Mouse (Mus musculus) urinary bladder, postnatal 14 days (tissue): ENCODE data around the gene Gm9887.
"Not testable (repeated sequence)": the region's sequence is repeated elsewhere in the genome, so short reads cannot be mapped to it uniquely, and the experiment has no call there.

Source experiments
- DNase-seq: peaks from one replicate; pipeline ENCODE4 v3.0.0; 2021; ENCODE audit warnings: low spot score

The Gm9887 gene

DNA sequence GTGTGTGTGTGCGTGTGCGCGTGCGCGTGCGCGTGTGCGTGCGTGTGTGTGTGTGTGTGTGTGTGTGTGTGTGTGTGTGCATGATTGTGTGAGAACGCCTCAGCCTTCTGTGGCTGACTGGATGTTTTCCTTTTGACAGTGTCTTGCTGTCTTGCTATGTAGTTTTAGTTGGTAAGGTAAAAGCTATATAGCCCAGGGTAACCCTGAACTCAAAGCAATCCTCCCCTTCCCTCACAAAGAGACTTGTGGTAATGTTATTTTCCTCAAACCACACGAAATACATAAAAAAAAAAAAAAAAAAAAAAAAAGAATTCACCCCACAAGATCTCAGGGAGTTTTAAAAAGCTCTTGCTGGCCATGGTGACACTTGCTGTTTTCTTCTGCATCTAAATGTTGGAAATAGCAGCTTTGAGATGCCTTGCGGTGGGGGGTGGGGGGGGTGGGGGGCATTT, 14.0 kb upstream of the Gm9887 start:
- not testable (repeated sequence) for DNase-seq

DNA sequence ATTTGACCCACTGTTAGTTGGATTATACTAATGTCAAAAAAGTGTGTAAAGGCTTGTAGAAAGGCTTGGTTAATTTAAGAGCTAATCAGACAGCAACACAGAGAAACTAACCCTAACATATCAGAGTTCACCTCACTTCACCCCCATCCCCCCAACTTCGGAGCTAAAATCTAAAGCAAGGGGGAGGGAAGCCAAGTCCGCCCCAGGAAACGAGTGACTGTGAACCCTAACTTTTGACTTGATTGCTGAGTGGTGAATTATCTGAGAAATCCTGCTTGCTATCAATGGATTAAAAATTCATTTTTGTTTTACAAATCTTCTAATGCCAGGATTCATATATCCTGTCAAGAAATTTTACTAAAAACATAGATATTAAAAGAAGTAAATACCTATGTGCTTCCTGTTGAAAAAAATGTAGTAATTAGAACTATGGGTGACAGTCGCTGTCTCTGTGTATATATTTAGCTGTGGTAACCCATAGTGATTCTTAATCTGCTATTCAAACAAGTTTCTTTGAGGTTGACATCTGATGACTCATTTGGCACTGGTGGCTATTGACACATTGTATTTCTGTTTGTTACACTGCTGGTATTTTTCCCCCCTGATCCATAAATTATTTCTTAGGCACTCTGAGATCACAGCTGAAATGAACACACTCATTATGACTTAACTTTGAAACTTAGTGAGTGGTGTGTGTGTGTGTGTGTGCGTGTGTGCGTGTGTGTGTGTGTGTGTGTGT, 13.5 kb upstream of the Gm9887 start:
- DNase-seq: no peak

DNA sequence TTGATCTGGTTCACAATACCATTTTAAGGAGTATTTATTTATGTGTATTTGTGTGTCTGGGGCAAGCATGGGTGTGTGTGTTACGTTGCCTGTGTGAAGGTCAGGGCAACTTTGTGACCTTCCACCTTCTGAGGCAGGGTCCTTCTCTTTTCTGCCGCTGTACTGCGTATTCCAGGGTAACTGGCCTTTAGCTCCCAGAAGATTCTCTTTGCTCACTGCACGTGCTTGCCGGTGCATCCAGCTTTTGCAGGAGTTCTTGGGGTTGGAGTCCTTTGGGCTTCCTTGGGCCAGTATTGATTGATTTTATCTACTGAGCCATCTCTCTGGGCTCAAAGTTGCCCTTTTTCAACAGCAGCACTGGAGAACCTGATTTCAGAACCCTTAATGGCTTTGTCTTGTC, 12.3 kb upstream of the Gm9887 start:
- no peak for DNase-seq

DNA sequence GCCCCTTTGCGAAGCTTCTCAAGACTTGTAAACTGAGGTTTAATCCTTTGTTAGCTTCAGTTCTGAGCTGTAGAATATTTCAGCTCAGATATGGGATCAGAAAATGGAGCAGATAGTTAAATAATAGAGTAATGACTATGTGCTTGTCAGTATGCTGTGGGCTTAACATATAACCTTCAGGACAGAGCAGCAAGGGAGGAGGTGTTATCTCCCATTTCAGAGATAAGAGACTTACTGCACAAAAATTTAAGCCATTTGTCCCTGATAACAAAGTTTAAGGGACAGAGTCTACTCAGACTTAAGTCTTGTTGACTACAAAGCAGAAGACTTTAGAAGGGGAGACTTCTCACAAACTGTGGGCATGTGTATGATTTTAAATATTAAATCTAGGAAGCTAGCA, 10.6 kb upstream of the Gm9887 start:
- DNase-seq: no peak

DNA sequence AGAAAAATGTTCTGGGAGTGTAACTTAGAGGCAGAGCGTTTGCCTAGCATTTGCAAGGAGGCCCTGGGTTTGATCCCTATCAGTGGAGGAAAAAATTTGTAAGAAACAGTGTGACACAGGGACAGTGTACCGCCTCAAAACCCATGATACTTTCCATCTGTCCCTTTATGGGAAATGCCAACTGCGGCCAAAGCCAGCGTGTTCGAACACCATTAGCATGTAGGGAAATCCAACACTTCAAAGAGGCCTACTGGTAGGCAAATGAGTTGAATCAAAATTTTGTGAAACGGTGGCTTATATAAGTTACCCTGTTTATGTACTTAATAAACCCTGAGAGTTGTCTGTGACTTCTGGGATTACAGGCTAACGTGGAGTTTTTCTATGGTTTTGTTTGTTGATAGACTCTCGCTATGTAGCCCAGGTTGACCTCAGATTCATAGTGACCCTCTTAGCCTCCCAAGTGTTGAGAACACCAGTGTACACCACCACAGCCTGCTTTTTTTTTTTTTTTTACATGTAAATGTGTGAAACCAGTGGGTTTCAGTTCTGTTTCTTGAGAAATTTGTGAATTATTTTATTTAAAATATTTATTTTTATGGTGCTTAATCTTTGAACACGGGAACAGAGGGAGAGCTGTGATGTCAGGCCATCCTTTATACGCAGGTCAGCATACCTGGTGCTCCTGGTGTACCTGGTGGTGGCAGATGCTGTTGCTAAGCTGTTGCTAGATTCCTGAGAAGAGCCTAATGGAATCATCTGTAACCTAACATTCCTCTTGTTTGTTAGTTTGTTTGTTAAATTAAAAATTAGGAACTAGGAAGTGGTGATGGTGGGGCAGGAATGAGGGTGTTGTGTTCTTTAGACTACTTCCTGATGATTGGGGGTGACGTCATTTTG, 6.5 kb upstream of the Gm9887 start:
- DNase-seq: no peak

DNA sequence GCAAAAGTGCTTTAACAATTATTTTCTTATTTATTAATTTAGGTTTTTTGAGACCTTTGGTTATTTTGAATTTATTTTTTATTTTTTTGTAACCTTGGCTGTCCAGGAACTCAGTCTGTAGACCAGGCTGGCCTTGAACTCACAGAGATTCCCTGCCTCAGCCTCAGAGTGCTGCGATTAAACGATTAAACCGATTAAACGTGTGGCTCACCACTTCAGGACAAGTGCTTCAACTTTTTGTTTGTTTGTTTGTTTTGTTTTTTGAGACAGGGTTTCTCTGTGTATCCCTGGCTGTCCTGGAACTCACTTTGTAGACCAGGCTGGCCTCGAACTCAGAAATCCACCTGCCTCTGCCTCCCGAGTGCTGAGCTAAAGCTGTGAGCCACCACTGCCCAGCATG, 5.4 kb upstream of the Gm9887 start:
- DNase-seq: not testable (repeated sequence)

DNA sequence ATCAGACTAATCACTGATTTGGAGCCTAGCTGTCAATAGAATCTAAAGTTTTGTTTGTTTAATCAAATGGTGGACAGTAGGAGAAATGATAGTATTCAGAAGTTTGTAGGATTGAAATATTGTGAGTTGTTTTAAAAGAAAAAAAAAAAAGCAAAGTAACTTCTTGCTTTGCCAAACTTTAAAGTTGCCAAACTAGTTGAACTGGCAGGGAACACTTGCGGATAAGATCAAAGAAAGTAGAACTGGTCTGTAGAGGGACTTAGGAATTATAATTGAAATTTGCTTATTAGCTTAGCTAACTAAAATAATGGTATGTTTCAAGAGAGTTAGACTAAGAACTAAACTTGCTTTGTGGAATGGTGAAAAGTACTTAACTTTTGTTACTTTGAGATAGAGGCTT, 4.9 kb upstream of the Gm9887 start:
- peak; percentile 24 for DNase-seq

DNA sequence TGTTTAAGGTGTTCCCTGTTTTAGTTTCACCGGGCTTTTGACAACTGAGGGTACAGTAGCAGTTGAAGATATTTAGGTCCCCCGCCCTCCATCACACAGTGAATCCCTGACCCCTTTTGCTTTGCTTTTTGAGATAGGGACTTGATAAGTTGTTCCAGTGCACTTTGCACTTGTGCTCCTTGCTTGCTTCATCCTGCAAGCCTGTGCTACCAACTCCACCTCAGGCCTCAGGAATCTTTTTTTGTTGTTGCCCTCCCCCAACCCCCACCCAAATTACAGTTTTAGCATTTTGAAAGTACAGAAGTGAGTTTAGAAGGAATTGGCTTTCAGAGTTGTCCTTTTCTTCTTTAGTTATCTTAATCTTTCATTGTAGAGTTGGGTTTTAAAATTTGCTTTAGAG, 3.9 kb upstream of the Gm9887 start:
- no peak for DNase-seq

DNA sequence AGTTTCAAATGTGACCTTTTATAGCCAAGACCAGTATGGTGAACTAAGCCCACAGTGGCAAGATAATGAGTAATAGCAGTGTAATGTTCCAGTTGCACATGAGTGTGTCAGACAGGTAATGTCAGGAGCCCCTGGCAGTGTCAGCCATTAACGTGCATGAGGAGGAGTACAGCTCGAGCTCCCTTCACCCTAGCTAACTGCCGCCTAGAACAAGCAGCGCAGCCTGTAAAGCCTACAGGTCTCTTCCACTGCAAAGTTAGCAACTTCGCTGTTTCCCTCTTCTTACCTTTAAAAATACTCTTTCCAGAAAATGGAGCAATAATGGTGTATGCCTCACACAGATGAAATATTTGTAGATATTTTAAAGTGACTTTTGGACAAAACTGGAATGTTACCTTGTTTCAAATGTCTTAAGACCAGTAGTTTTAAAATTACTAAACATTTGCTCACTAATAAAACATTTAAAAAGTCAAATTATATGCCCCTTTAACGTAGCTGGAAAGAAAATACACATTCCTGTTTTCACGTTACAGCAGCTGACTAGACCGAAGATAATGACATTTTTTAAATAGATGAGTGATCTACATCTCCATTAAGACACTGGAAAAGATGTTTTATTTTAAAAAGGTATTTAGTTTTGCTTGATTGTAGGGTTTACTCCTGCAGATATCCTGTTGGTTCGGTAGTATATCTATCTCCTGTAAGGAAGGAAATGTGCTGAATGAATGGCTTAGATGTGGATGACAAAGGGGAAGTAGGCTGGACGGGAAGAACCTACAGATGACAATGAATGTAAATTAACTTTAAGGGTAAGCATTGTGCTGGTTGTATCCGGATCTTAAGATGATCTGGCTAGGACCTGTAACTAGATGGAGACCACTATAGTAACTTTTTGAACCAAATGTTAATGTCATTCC, 1.9 kb upstream of the Gm9887 start:
- DNase-seq: peak; percentile 15

DNA sequence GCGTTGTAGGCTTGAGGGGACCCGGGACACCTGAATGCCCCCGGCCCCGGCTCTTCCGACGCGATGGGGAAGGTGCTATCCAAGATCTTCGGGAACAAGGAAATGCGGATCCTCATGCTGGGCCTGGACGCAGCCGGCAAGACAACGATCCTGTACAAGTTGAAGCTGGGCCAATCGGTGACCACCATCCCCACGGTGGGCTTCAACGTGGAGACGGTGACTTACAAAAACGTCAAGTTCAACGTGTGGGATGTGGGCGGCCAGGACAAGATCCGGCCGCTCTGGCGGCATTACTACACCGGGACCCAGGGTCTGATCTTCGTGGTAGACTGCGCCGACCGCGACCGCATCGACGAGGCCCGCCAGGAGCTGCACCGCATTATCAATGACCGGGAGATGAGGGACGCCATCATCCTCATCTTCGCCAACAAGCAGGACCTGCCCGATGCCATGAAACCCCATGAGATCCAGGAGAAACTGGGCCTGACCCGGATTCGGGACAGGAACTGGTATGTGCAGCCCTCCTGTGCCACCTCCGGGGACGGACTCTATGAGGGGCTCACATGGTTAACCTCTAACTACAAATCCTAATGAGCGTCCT, 573 bp upstream of the Gm9887 start:
- DNase-seq: peak; percentile 19

DNA sequence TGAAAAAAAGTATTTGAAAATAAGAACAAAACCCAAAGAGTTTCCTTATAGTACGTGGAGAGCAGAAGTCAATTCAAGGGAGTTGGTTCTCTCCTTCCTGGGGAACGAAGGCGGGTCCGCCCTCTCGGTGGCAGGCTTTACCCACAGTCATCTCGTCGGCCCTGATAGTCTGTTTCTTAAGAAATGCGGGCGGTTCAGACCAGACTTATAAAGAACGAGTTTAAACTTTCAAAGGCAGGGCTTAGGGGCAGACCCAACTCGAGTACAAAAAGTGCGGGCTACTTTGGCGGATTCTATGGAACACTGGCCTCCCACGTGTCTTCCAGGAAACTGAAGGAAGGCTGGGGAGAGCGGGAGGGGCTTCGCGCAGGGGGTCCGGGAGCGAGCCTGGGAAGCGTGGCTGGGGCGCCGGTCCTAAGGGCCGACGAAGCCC, 821 bp downstream of the Gm9887 start:
- DNase-seq: no peak

DNA sequence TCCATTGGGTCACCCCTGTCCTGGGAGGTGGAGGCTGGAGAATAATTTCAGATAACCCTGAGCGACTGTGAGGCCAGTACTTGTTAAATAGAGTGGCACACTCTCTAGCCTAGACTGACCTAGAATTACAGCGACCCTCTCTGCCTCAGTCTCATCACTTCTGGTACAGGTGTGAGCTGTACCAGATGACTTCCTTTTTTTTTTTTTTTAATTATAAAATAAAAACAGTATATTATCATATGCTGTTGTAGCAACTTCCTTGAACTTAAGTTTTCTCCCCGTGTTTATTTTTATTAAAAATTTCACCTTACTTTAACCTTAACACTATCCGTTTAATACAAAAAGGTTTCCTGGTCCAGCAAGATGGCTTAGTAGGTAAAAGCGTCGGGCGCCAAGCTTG, 1.3 kb downstream of the Gm9887 start:
- DNase-seq: no peak

DNA sequence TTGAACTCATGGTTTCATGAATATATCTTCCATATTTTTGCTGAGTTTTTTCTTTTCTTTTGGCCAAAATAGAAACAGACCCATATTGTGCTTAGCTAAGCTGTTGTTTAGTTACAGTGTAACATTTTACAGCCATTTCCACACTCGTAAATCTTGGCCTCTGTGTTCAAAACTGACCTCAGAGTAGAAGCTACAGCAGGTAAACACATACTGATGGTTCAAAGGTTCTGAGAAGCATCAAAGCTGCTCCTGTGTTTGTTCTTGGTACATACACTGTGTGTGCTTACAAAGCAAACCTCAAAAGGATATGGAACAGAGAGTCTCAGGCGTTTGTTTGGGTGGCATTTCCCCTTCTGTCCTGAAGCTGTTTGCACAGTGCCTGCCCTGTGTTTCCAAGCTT, 4.7 kb downstream of the Gm9887 start:
- DNase-seq: no peak

DNA sequence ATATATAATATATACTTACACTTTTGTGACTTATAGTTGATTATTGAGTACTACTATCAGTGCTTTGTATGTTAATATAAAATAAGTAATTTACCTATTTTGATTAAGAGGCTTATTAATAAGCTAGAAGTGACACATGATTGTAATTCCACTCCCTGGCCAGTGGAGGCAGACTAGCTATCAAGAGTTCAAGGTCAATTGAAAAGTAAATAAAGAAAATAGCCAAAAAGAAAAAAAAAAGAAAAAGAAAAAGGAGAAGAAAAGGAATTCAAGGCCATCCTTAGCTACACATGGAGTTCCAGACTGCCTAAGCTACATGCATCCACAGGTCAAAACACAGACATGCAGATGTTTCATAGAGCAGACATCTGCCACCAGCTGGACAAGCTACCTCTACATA, 5.8 kb downstream of the Gm9887 start:
- DNase-seq: no peak

DNA sequence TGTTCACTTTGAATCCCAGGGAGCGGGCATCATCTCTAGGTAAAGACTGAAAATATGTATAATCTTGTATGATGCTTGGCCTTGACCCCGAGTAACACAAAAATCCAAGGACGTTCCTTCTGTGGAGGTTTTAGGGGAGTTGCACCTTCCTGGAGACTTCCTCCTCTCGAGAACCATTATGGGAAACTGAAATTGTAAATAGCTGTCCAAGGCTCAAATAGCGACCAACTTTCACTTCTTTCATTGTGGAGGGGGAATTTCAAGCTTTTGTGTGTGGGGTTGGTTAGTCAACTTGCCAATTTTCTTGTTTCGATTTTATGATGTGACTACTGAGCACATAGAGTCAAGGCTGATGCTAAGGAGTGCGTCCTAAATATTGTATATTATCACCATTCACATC, 6.5 kb downstream of the Gm9887 start:
- DNase-seq: no peak

DNA sequence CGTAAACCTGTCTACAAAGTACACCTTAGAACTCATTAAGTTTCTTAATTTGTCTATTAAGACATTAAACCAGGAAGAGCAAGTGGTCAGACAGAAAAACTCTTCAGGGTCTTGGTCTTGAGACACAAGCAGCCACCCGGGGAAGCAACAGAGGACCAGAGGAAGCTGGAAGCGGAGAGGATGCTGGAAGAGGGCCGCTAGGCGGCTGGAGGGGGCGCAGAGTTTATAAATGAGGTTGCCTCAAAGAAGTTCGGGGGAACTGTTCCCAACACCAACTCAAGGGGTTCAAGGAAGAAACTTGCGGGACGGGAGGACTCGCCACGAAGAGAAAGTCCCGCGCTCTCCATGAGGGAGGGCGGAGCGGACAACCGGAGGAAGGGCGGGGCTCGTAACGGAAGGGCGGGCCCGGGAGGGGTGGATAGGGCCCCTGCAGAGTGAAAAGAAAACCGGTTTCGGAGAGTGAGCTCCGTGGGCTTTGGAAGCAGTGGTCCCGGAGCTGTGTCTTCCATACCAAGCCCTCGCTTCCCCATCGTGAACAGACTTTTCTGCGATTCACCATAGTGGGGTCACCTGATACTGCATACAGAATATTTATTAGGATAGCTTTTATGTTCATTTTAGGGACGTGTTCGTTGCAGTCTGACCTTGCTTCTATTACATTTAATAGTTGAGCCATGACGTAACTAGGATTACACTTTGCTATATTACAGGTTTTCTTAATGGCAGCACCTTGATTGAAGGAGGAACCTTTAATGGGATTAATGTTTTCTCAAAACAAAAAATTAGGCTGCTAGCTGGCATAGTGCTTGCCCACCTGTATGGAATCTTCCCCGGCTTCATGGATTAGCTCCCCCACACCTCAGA, 8.1 kb downstream of the Gm9887 start:
- DNase-seq: peak; percentile 85

DNA sequence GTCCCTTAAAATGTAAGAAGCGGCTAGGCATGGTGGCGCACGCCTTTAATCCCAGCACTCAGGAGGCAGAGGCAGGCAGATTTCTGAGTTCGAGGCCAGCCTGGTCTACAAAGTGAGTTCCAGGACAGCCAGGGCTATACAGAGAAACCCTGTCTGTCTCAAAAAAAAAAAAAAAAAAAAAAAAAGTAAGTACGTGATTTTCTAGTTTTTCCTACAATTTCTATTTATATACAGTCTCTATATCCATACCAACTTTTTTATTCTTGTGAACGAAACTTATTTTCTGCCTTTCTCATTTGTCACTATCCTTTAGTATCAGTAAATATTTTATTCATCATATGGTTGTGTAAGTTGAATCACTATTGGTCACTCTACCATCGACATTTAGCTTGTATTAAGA, 9.1 kb downstream of the Gm9887 start:
- not testable (repeated sequence) for DNase-seq

DNA sequence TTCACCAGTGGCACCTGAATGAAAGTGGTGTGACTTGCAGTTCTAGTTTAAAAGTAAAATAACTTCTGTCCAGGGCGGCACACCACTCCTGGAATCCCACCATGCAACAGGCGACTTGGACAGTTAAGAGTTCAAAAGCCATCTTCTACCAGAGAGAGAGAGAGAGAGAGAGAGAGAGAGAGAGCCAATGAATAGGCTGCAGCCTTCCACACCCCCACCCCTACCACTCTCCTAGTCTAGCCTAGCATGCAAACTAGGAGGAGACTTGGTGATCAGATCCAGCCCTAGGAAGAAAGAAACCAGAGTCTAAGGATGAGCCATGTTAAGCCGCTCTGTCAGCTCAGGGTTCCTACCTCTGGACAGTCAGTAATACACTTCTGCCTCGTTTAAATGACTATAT, 9.9 kb downstream of the Gm9887 start:
- no peak for DNase-seq

DNA sequence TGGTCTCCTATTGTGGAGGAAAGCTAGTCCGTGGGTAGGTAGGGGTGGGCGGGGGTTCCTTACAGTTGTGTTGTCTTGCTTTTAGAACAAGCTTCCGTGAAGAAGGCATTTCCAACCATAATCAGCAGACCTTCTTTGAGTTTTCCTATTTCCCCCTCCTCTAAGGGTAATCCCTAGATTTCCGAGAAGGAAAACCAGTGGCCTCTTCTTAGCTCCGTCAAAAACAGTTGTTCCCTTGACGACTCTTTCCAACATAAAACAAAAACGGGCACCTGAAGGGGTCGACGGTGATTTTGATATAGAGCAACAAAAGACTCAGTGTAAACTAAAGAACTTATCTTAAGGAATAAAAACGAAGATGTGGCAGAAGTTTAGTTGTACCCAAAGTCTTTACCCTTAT, 10.3 kb downstream of the Gm9887 start:
- DNase-seq: no peak

DNA sequence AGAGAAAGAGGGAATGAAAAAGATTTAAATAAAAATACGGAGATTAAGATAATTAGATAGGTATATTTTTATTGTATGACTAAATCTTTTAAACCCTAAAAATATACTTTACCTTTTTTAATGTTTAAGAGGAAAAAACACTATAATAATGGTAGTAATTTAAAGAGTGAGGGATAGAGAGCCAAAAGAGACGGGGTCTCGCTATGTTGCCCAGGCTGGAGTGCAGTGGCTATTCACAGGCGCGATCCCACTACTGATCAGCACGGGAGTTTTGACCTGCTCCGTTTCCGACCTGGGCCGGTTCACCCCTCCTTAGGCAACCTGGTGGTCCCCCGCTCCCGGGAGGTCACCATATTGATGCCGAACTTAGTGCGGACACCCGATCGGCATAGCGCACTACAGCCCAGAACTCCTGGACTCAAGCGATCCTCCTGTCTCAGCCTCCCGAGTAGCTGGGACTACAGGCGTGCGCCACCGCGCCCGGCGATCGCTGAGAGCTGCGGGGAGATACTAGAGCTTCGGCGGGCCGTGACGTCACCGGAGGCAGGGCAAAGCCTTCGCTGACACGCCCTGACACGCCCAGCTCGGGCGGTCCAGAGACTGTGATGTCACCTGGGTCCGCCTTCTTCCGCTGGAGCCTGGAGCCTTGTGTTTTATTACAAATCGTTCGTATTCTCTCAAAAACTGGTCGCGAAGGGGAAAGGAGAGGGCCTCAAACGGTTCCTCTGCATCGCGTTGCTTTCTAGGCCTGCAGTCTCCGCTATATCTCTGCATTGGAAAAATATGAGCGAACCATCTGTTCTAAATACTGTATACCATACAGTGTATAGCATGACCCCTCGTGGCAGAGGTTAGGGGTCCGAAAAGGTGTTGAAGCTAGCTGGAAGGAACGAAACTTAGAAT, 11.0 kb downstream of the Gm9887 start:
- DNase-seq: peak; percentile 99
